Mouse (Mus musculus): ENCODE results near the gene D1Ertd622e. TPM values are rescaled to one million over a fixed set of nuclear protein-coding genes. Genes with fewer than 3 reads are reported as not detected.
A peak's percentile ranks its signal among the peaks of the same experiment; 100 is the strongest.

D1Ertd622e gene
- total RNA-seq, 2 experiments from 2014 or later = 39.5 to 39.6 TPM

- no peak for DNase-seq (ENCODE audit: low spot score in 2 of 2)
These were observed 14.8 kb downstream of the D1Ertd622e start for GRCm38 (mm10) chr1:97647037-97647436.

DNA sequence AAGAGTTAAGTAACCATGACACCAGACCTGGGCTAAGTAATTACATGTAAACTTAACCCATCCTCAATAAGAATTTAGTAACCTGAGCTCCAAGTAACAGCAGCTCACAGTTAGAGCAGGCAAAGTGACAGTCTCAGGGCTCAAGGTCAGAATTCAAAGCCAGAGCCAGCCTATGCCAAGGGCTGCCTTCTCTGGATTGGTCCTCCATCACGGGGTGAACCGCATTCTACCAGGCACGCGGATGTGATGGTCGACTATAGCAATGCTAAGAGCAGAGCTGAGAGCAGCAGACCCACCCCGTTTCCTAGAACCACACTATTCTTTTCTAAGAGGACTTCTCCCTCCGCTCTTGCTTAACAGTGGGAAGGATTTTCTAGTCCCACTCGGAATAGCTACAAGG lies 27.8 kb downstream of the D1Ertd622e start:
- DNase-seq (ENCODE audit: low spot score in 2 of 2) = no peak

DNA sequence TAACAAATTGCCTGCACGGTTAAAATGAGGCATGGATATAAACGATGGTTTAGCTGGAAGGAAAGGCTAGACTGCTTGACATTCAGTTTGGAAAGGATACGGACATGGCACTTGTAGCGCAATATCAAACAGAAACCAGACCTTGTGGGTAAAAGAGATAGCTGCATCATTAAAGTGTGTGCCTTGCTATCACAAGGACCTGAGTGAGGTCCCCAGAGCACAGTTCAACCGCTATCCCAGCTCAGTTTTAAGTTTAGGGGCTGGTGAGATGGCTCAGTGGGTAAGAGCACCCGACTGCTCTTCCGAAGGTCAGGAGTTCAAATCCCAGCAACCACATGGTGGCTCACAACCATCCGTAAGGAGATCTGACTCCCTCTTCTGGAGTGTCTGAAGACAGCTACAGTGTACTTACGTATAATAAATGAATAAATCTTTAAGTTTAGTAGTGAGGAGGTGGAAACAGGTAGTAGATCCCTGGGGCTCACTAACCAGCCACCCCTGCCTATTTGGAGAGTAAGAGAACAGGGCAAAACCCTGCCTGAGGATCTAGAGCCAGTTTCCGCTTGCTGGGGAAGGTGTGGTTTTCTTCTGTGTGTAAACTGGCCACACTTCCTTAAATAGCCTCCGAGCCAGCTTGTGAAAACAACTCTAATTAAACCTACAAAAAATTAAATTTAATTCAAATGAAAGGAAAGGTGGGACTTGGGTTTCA lies 29.2 kb downstream of the D1Ertd622e start:
- DNase-seq (ENCODE audit: low spot score in 2 of 2) = no peak

DNA sequence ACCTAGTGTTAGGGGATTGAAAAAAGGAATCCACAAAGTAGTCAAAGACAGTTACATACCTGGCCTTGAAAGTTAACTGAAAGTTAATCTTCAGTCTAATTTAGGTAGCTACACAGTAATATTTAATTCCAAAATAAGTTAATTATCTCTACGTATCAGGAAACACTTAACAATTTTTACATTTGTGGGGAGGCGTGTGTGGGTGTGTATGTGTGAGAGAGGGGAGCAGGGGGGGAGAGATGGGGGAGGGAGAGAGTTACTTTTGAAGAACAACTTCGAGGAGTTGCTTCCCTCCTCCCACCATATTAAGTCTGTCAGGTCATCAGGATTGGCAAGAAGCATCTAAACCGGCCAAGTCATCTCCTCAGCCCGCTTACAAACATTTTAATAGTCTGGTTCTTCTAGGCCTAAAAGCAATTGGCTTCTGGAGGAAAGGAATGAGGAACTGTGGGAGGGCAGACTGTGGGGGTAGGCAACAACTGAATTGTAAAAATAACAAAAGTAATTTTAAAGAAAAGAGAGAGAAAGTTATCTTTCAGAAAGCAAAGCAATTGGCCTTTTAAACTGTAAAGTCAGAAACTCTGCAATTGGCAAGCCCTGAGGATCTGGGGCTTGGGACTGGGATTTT lies 29.9 kb downstream of the D1Ertd622e start:
- DNase-seq (ENCODE audit: low spot score in 2 of 2) = no peak

- peak in 1 of 2 experiments; percentile 13 for DNase-seq (ENCODE audit: low spot score in 2 of 2)
These were observed 31.7 kb downstream of the D1Ertd622e start for GRCm38 (mm10) chr1:97630146-97630545.

DNA sequence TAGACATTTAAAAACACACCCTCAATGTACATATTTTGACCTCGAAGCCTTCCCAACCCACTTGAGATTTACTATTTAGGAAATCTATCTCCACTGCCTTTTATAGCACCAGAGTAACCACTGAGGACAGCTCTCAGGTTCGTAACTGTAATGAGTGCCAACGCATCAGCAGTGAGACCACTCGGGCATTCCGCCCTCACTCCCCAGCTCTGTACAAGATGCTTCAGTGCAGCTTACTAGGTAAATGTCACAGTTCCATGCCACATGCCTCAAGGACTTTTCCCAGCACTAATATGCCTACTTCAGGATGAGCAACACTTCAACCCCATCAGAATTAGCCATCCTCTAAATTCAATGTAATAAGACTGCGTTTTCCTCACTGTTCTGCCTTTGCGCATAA lies 33.0 kb downstream of the D1Ertd622e start:
- DNase-seq (ENCODE audit: low spot score in 2 of 2) = no peak

DNA sequence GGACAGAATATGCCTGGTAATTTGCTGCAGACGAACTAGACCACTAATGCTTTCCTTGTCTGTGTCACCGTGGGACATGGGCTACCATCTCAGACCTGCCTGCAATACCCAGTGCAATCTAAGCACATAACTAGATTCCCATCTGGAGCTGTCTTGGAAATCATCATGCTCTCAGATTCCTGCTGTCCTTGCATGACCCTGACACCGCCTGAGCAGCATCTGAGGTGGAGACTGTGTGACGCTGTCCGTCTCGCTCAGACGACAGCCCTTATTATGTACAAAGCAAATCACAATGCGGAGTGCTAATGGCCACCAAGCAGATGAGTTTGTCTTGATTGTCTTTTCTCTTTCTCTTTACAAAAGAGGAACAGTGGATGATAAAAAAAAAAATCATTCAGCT lies 33.9 kb downstream of the D1Ertd622e start:
- DNase-seq (ENCODE audit: low spot score in 2 of 2) = no peak

GRCm38 (mm10) chr1:97625427-97625826 lies 36.4 kb downstream of the D1Ertd622e start:
- DNase-seq (ENCODE audit: low spot score in 2 of 2) = no peak

DNA sequence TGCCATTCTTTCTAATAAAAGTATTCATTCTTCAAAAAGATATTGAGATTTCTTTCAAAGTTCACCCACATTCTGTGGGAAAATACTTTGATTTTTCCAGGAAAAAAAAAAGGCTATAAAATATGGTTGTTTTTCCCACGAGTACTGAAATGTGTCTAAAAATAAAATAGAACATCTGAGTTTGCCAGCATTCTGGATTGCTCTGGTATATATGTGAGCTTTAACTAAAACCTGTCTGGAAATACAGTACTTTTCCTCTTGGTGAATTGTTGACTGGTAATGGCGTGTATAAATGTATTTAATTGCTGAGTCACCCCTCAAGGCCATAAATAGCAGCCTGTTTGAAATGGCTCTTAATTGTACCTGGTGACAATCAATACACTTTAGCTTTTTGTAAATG lies 37.5 kb downstream of the D1Ertd622e start:
- DNase-seq (ENCODE audit: low spot score in 2 of 2) = no peak

DNA sequence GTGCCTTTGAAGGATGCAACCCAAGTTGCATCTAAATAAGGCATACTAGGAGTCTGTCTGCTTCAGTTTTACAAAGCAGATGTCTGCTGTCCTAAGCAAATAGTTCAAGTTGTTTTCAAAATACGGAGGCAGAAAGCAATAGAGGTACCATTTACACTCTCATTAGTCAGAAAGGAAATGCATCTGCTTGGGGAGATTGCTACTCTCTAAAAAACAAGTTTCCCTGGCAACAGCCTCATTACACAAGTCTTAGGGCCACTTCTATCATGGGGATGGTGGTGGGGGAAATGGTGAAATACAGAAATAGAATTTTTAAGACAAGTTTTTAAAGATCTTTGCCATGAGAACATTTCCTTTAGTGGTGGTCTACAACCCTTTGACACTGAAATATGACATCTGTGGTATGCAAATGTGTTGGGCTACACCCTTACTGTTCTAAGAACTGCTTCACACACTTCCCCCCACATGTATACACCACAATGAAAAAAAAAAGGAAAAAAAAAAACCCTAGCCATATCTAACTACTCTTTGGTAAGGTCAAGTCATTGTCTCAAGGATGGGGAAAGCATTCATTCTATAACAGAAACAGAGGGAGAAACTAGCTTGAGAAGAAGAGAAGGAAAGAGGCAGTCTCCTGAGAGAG lies 38.5 kb downstream of the D1Ertd622e start:
- no peak for DNase-seq (ENCODE audit: low spot score in 2 of 2)

DNA sequence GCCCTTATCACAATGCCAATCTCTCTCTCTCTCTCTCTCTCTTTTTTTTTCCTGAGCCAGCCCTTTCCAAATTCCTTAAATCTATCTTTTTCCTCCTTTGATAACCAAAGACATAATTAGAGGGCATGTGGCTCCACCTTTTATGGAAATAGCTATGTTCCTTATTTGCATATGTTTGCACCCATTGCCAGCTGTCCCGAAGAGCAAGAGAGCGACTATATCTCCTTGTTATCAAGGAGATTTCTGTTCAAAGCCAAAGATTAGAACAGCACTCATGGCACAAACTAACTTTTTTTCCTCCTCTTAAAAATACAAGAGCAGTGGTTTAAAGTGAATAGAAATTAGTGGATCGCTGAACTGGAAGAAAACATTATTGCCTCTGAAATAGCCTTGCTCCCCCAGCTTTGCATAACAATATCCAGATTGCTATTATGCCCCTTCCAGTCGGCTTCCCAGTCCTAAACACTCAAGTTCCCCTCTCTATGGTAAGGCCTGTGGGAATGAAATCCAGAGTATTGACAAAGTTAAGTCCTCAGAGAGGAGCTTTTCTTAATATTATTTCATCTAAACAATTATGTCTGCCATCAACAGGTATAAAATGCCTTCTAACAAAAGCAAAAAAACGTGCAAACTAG lies 39.2 kb downstream of the D1Ertd622e start:
- no peak for DNase-seq (ENCODE audit: low spot score in 2 of 2)

- no peak for DNase-seq (ENCODE audit: low spot score in 2 of 2)
These were observed 42.1 kb downstream of the D1Ertd622e start for GRCm38 (mm10) chr1:97619621-97620320.

DNA sequence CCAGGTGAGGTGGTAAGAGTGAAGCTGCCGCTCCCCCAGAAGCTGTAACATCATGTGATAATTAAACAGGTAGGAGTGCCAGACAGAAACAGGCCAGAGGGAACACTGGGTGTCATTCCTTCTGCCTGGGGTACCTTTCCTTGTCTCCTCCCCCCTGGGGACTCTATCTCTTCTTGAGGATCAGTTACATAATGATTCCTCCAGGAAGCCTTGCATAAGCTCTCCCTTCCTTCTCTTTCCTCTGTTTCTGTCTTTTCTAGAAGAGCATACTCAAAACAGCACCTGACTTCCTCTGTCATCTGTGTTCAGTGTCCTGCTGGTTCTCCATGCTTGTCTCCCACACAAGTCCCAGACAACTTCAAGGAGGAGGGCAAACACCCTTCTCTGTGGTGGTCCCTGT lies 46.3 kb downstream of the D1Ertd622e start:
- DNase-seq (ENCODE audit: low spot score in 2 of 2) = no peak

GRCm38 (mm10) chr1:97614531-97615462 lies 47.1 kb downstream of the D1Ertd622e start:
- DNase-seq (ENCODE audit: low spot score in 2 of 2) = no peak

DNA sequence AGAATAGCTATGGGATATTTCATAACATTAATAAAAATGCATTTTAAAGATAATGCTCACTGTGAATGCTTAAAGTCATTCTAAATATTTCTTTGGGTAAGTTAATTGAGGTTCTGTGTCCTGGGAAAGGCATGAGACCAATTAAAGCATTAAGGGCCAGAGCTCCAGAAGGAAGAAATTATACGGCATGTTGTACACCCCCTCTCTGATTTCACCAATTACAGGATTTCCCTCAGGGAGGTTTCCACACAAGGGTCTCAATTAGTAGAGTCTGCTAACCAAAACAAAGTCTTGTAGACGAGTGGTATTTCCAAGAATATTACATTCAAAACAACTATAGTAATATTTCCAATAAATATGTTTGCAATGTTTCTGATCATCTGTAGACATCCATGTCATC lies 50.1 kb downstream of the D1Ertd622e start:
- no peak for DNase-seq (ENCODE audit: low spot score in 2 of 2)

- DNase-seq (ENCODE audit: low spot score in 2 of 2) = no peak
These were observed 58.5 kb downstream of the D1Ertd622e start for GRCm38 (mm10) chr1:97603361-97603760.

- no peak for DNase-seq (ENCODE audit: low spot score in 2 of 2)
These were observed 61.5 kb downstream of the D1Ertd622e start for GRCm38 (mm10) chr1:97600371-97600770.

- DNase-seq (ENCODE audit: low spot score in 2 of 2) = no peak
These were observed 62.8 kb downstream of the D1Ertd622e start for GRCm38 (mm10) chr1:97599101-97599500.

GRCm38 (mm10) chr1:97588561-97588960 lies 73.3 kb downstream of the D1Ertd622e start:
- DNase-seq (ENCODE audit: low spot score in 2 of 2) = no peak

DNA sequence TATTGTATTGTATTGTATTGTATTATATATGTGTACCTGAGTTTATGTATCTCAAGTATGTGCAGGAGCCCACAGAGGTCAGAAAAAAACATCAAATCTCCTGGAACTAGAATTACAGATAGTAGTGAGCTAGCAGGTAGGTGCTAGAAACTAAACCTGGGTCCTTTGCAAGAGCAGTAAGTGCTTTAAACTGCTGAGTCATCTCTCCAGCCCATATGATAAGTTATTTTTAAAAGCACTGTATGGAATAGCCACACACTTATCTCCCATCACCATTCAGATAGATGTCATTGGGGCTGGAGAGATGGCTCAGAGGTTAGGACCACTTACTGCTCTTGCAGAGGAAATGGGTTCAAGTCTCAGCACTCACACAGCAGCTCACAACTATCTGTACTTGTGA lies 76.8 kb downstream of the D1Ertd622e start:
- no peak for DNase-seq (ENCODE audit: low spot score in 2 of 2)
